ENCODE assay signal across 11 mouse cellular contexts in the genomic region with DNA sequence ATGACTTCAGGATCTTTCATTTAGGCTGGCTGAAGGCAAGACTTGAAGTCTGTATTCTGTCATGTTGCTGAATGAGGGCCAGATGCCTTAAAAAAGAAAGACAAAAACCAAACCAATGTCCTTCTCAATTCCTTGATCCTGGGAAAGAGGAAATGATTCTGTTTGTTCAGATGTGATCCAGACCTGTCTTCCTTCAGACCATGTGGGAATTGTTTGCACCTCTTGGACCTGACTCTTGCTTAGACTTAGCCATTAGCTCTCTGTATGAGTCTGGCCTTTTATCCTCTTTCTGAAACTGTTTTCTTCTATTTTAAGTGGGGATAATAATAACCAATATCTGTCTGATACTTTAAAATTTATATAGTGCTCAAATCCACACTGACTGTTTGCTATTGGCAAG.
"Had no signal": no experiment of that assay in that cellular context is flagged by ENCODE, and none has a peak within 500 bp of the region (broad histone marks: within the 10 kb centered on the region; RNA-seq: fewer than 3 reads in every experiment).

No protein-coding gene starts in this region.

- H3K4me2 ChIP-seq: limb, embryonic 13.5 days; liver, embryonic 13.5 days; midbrain, embryonic 11.5 days had no signal

- H3K36me3 ChIP-seq: limb, embryonic 13.5 days; liver, embryonic 13.5 days had no signal

- DNase-seq: kidney, postnatal 25 days; left cerebral cortex, postnatal 4 days; liver, embryonic 13.5 days; lung, adult 2 months; lung, postnatal 14 days; lung, postnatal 4 days; midbrain, embryonic 14.5 days; thymus, postnatal 25 days had no signal

- H3K9ac ChIP-seq: limb, embryonic 13.5 days; liver, embryonic 13.5 days had no signal

- H3K27me3 ChIP-seq: limb, embryonic 13.5 days; liver, embryonic 13.5 days had no signal

- H3K9me3 ChIP-seq: limb, embryonic 13.5 days; liver, embryonic 13.5 days had no signal

- H3K4me1 ChIP-seq: liver, embryonic 13.5 days had no signal

- H3K27ac ChIP-seq: kidney, postnatal 0 days; limb, embryonic 13.5 days; liver, embryonic 13.5 days had no signal

- H3K4me3 ChIP-seq: limb, embryonic 13.5 days; liver, embryonic 13.5 days had no signal
